9 mouse cellular contexts compared by ENCODE assay signal in the genomic region with DNA sequence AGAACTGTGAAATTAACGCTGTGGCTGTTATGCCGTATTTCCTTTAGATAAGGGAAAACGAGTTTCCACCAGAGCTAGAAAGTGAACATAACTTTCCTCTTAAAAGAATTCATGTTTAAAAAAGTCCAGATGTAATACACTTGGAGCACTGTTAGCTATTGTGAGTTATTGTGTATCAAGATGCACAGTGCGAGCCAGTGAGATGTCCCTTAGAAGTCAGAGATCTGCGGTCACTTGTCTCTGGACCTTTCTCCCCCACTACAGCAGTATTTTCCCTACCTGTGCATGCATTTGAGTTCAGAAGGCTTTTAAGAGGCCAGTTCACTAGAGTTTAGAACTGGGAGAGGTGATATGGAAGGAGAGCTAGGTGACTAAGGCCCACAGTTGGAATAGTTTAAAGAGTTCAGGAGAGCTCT. TPM values are rescaled to one million over a fixed set of nuclear protein-coding genes. Genes with fewer than 3 reads are reported as not detected.
A peak's percentile ranks its signal among the peaks of the same experiment; 100 is the strongest.
DNase-seq lines count a peak whose midpoint lies in the region; ATAC-seq and TF ChIP-seq lines count a peak whose summit lies in the region.
"Had no signal": no experiment of that assay in that cellular context is flagged by ENCODE, and none has a peak within 500 bp of the region (broad histone marks: within the 10 kb centered on the region; RNA-seq: fewer than 3 reads in every experiment).

No protein-coding gene starts in this region.

- H3K27ac ChIP-seq in CH12.LX (ENCODE audit: insufficient read depth, low read depth), result peak overlapping the region; percentile 73; the same call in 1 of the 2 replicates
- peak overlapping the region; percentile 84 for H3K27ac ChIP-seq in hindbrain, embryonic 11.5 days (ENCODE audit: low read depth, low read length)
- H3K27ac ChIP-seq in neural tube, embryonic 14.5 days (ENCODE audit: low read depth, low read length), result peak overlapping the region; percentile 97

- H3K36me3 ChIP-seq in erythroblast, embryonic 14.5 days (ENCODE audit: control insufficient read depth), result no peaks in the 10 kb centered on the region
- no peaks in the 10 kb centered on the region for H3K36me3 ChIP-seq in CH12.LX (replicated peaks in 1 of 2; ENCODE audit: control insufficient read depth in 1 of 2, insufficient read depth in 1 of 2, low read length in 1 of 2)
- H3K36me3 ChIP-seq in hindbrain, embryonic 11.5 days (ENCODE audit: control insufficient read depth, insufficient read depth, low read length), result no peaks in the 10 kb centered on the region
- no peaks in the 10 kb centered on the region for H3K36me3 ChIP-seq in neural tube, embryonic 14.5 days (ENCODE audit: control insufficient read depth, insufficient read depth, low read length)

- ATAC-seq in erythroblast, adult 5-6 weeks (replicated peaks; ENCODE audit: low FRiP score, poor library complexity, severe bottlenecking), result no peak; the same call in 1 of the 2 replicates
- no peak for ATAC-seq in hindbrain, embryonic 11.5 days (ENCODE audit: low FRiP score)
- no peak for ATAC-seq in neural tube, embryonic 14.5 days (ENCODE audit: low read depth)

- DNase-seq in CH12.LX (ENCODE audit: extremely low read depth) (peak; percentile 16), liver (peak; percentile 10)
- DNase-seq in embryo, embryonic 11 days, result peak; percentile 13
- peak; percentile 28 for DNase-seq in hindbrain, embryonic 11.5 days (ENCODE audit: low spot score)
- no peak for DNase-seq in urinary bladder, postnatal 25 days (ENCODE audit: low spot score)

- TF ChIP-seq POLR2A in CH12.LX (IDR thresholded peaks at IDR 0.05; ENCODE audit: low read depth, low read length), result no peak

- peaks cover 3% of the 10 kb centered on the region; the same call in 1 of the 2 replicates for H3K79me2 ChIP-seq in CH12.LX (replicated peaks; ENCODE audit: control insufficient read depth, extremely low read depth, insufficient read depth, poor library complexity, severe bottlenecking)

- TF ChIP-seq CTCF in CH12.LX (conservative IDR thresholded peaks at IDR 0.05 in 1 of 2, IDR thresholded peaks at IDR 0.05 in 1 of 2; ENCODE audit: low read depth in 2 of 2, low read length in 2 of 2), result no peak

- H3K27me3 ChIP-seq in erythroblast, embryonic 14.5 days (ENCODE audit: control insufficient read depth), result no peaks in the 10 kb centered on the region
- no peaks in the 10 kb centered on the region for H3K27me3 ChIP-seq in CH12.LX (replicated peaks)
- H3K27me3 ChIP-seq in hindbrain, embryonic 11.5 days (ENCODE audit: control insufficient read depth, insufficient read depth, low read length), result no peaks in the 10 kb centered on the region
- H3K27me3 ChIP-seq in neural tube, embryonic 14.5 days (ENCODE audit: control insufficient read depth, insufficient read depth, low read length), result no peaks in the 10 kb centered on the region

- peaks cover 31% of the 10 kb centered on the region for H3K4me1 ChIP-seq in erythroblast, embryonic 14.5 days (ENCODE audit: control insufficient read depth)
- H3K4me1 ChIP-seq in CH12.LX (ENCODE audit: control insufficient read depth in 1 of 2, insufficient read depth in 2 of 2), result peaks cover 0 to 16% of the 10 kb centered on the region in 2 experiments; a peak in 2 of 4 replicates
- H3K4me1 ChIP-seq in hindbrain, embryonic 11.5 days (replicated peaks; ENCODE audit: control insufficient read depth, insufficient read depth, low read length), result no peaks in the 10 kb centered on the region
- peaks cover 12% of the 10 kb centered on the region; the same call in 1 of the 2 replicates for H3K4me1 ChIP-seq in neural tube, embryonic 14.5 days (ENCODE audit: control insufficient read depth, insufficient read depth, low read length)

- dilution Hi-C loops in CH12.LX (cut with MboI; ENCODE audit: extremely low pct_ligation_motif_present, extremely low pct_unique_long_range_greater_than_20kb, low sequenced_read_pairs), result no loop called here

- H3K9me3 ChIP-seq in erythroblast, embryonic 14.5 days (ENCODE audit: control insufficient read depth, low read length), result no peaks in the 10 kb centered on the region
- no peaks in the 10 kb centered on the region for H3K9me3 ChIP-seq in CH12.LX (replicated peaks; ENCODE audit: low read length)
- H3K9me3 ChIP-seq in hindbrain, embryonic 11.5 days (ENCODE audit: control insufficient read depth, low read length), result no peaks in the 10 kb centered on the region
- H3K9me3 ChIP-seq in neural tube, embryonic 14.5 days (ENCODE audit: control insufficient read depth, low read length), result no peaks in the 10 kb centered on the region

- no peak for TF ChIP-seq EP300 in CH12.LX (IDR thresholded peaks at IDR 0.05; ENCODE audit: low read length)

- peak overlapping the region; percentile 94 for H3K4me2 ChIP-seq in CH12.LX (ENCODE audit: insufficient read depth, low read depth, poor library complexity, severe bottlenecking)
- peak overlapping the region; percentile 43 for H3K4me2 ChIP-seq in hindbrain, embryonic 11.5 days (replicated peaks; ENCODE audit: low read depth, low read length)
- peak overlapping the region; percentile 66 for H3K4me2 ChIP-seq in neural tube, embryonic 14.5 days (ENCODE audit: low read depth, low read length)

- peak overlapping the region; percentile 94 for H3K9ac ChIP-seq in CH12.LX (ENCODE audit: insufficient read depth, low read depth)
- H3K9ac ChIP-seq in hindbrain, embryonic 11.5 days (ENCODE audit: low read depth, low read length), result peak overlapping the region; percentile 70
- peak overlapping the region; percentile 72 for H3K9ac ChIP-seq in neural tube, embryonic 14.5 days (replicated peaks; ENCODE audit: low read depth, low read length)

- no peak for TF ChIP-seq RAD21 in CH12.LX (IDR thresholded peaks at IDR 0.05; ENCODE audit: low read depth, low read length)

- in situ Hi-C loops in CH12.LX (cut with MboI; ENCODE audit: low pct_ligation_motif_present, low pct_unique_long_range_greater_than_20kb, low sequenced_read_pairs), result loop anchor here (5.0 kb wide), 1 partner anchor 242 kb away; no protein-coding TSS in a partner anchor

- H3K4me3 ChIP-seq in erythroblast, embryonic 14.5 days (replicated peaks), result peak overlapping the region; percentile 68
- H3K4me3 ChIP-seq in CH12.LX (replicated peaks in 1 of 3; ENCODE audit: low read depth in 2 of 3, low read length in 2 of 3, poor library complexity in 1 of 3), result peak overlapping the region; percentile 45 to 69 (median 68)
- peak overlapping the region; percentile 42 for H3K4me3 ChIP-seq in hindbrain, embryonic 11.5 days (ENCODE audit: low read depth, low read length)
- peak overlapping the region; percentile 40 for H3K4me3 ChIP-seq in neural tube, embryonic 14.5 days (ENCODE audit: low read depth, low read length)

- WGBS in hindbrain, embryonic 11.5 days, result 65% methylated on average over 5 of the region's 5 CpGs
- 62% methylated on average over 5 of the region's 5 CpGs for WGBS in neural tube, embryonic 14.5 days

TF ChIP-seq in CH12.LX, 34 proteins besides CTCF, POLR2A, EP300 and RAD21:
- TF ChIP-seq CHD1 (IDR thresholded peaks at IDR 0.05; ENCODE audit: low read depth, low read length) (peak; percentile 8; the same call in 1 of the 2 replicates), ELF1 (IDR thresholded peaks at IDR 0.05; ENCODE audit: low read depth, low read length) (no peak)

RNA-seq across cellular contexts. Expression of a gene that starts 58.6 kb away (rescaled TPM):
- polyA plus RNA-seq in erythroblast, embryonic 14.5 days (2012), result not detected in 2 replicates
- not detected in 2 replicates for total RNA-seq in erythroblast, adult 5-6 weeks (2015; ENCODE audit: low replicate concordance)
- not detected in 2 replicates for total RNA-seq in erythroblast, adult 5-6 weeks (2017; ENCODE audit: low replicate concordance)
- total RNA-seq in CH12.LX (2012; rRNA removed) (not detected in 2 replicates), CH12.LX (2014; rRNA removed) (not detected in 2 replicates)
- polyA plus RNA-seq in CH12.LX (2012; ENCODE audit: insufficient read length, low read depth), result not detected in 2 replicates
- not detected in 2 replicates for polyA plus RNA-seq in hindbrain, embryonic 11.5 days (2014; fragmentation: Nextera tagmentation; extraction: Ambion mirVana)
- not detected in 2 replicates for polyA plus RNA-seq in neural tube, embryonic 14.5 days (2014; fragmentation: Nextera tagmentation; extraction: Ambion mirVana)
- polyA plus RNA-seq: large intestine, adult 2 months had no signal

Comparison
In these comparisons a context has a peak if more than half of its experiments do, and no peak if none do; other contexts are left out.
1. H3K4me2 ChIP-seq: peak in every context shown above with its lines; median percentile 94 in CH12.LX; 66 in neural tube, embryonic 14.5 days; 43 in hindbrain, embryonic 11.5 days.